Comparison of ENCODE assay signal across 8 mouse cellular contexts in the genomic region with DNA sequence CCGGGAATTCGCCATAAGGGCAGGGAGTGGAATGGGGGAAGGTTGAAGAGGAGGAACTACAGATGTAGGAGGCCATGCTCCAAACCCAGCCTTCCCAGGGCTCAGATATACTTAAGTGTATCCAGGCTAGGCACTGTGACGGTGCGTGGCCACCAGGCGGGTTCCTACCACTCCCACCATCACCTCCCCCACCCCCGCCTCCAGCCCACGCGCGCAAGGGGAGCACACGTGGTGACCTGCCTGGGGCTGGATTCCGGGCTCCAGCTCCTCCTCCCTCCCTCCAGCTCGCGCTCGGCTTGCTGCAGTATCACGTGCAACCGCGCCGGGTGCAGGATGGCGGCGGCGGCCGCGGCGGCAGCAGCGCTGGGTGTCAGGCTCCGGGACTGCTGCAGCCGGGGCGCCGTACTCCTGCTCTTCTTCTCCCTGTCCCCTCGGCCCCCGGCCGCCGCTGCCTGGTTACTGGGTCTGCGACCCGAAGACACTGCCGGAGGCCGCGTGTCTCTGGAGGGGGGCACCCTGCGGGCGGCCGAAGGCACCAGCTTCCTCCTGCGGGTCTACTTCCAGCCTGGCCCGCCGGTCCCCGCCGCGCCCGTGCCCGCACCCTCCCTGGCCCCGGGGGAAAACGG. TPM values are rescaled to one million over a fixed set of nuclear protein-coding genes. Genes with fewer than 3 reads are reported as not detected.
DNase-seq lines count a peak whose midpoint lies in the region; ATAC-seq and TF ChIP-seq lines count a peak whose summit lies in the region.

Gene Cnnm1, plus strand, starts transcription at position 325 of the 626 bp plus-strand sequence.

- no peaks in the 10 kb centered on the region for H3K36me3 ChIP-seq in limb, embryonic 13.5 days
- H3K36me3 ChIP-seq in neural tube, embryonic 14.5 days (ENCODE audit: control insufficient read depth, insufficient read depth, low read length) = no peaks in the 10 kb centered on the region

- peak within 1 kb of the TSS; percentile 97 for H3K27ac ChIP-seq in cortical plate, adult 2 months (ENCODE audit: insufficient read depth, low read length)
- H3K27ac ChIP-seq in limb, embryonic 13.5 days = no peak within 1 kb of the TSS
- peak within 1 kb of the TSS; percentile 63 for H3K27ac ChIP-seq in neural tube, embryonic 14.5 days (ENCODE audit: low read depth, low read length)

- H3K4me3 ChIP-seq in cortical plate, adult 2 months (ENCODE audit: insufficient read depth, low read length) = peak within 1 kb of the TSS; percentile 89
- H3K4me3 ChIP-seq in limb, embryonic 13.5 days = peak within 1 kb of the TSS; percentile 73
- H3K4me3 ChIP-seq in neural tube, embryonic 14.5 days (ENCODE audit: low read depth, low read length) = peak within 1 kb of the TSS; percentile 57

- H3K9ac ChIP-seq in limb, embryonic 13.5 days = peak within 1 kb of the TSS; percentile 72
- peak within 1 kb of the TSS; percentile 78 for H3K9ac ChIP-seq in neural tube, embryonic 14.5 days (replicated peaks; ENCODE audit: low read depth, low read length)

- TF ChIP-seq POLR2A in cortical plate, adult 2 months (IDR thresholded peaks at IDR 0.05; ENCODE audit: extremely low read depth, insufficient read depth, low read length) = peak; percentile 58; the same call in 1 of the 2 replicates

- peaks cover 57% of the 10 kb centered on the region for H3K27me3 ChIP-seq in limb, embryonic 13.5 days
- peaks cover 4% of the 10 kb centered on the region for H3K27me3 ChIP-seq in neural tube, embryonic 14.5 days (ENCODE audit: control insufficient read depth, insufficient read depth, low read length)

- H3K4me2 ChIP-seq in limb, embryonic 13.5 days (replicated peaks) = peak within 1 kb of the TSS; percentile 100
- peak within 1 kb of the TSS; percentile 92 for H3K4me2 ChIP-seq in neural tube, embryonic 14.5 days (ENCODE audit: low read depth, low read length)

- DNase-seq in layer of hippocampus, adult 11-12 months (ENCODE audit: low spot score) = peak; percentile 66
- DNase-seq in layer of hippocampus, adult 9-10 months (ENCODE audit: low spot score) = no peak
- DNase-seq in gastrocnemius, postnatal 4 days (ENCODE audit: low spot score in 2 of 2) = peak; percentile 18 to 30
- DNase-seq in kidney, adult 9 months = peak; percentile 70
- peak; percentile 86 for DNase-seq in thymus, postnatal 14 days

- TF ChIP-seq CTCF in cortical plate, adult 2 months (IDR thresholded peaks at IDR 0.05; ENCODE audit: extremely low read depth, insufficient read depth, low read length) = no peak

- ATAC-seq in limb, embryonic 13.5 days (ENCODE audit: low FRiP score, low read depth) = peak; percentile 72
- peak; percentile 90 for ATAC-seq in neural tube, embryonic 14.5 days (ENCODE audit: low read depth)

- 0% methylated on average over 38 of the region's 51 CpGs for WGBS in limb, embryonic 13.5 days
- WGBS in neural tube, embryonic 14.5 days = 0% methylated on average over 28 of the region's 51 CpGs

- peaks cover 6% of the 10 kb centered on the region; the same call in 1 of the 2 replicates for H3K9me3 ChIP-seq in limb, embryonic 13.5 days
- no peaks in the 10 kb centered on the region for H3K9me3 ChIP-seq in neural tube, embryonic 14.5 days (ENCODE audit: control insufficient read depth, low read length)

- H3K4me1 ChIP-seq in cortical plate, adult 2 months (ENCODE audit: control insufficient read depth, insufficient read depth, low read length) = peaks cover 2% of the 10 kb centered on the region
- peaks cover 15% of the 10 kb centered on the region for H3K4me1 ChIP-seq in limb, embryonic 13.5 days
- 0 out of 2 replicates have a peak, but pooled peaks cover 4% of the 10 kb centered on the region for H3K4me1 ChIP-seq in neural tube, embryonic 14.5 days (ENCODE audit: control insufficient read depth, insufficient read depth, low read length)

RNA-seq across cellular contexts. Expression of gene Cnnm1, which starts in this region (rescaled TPM):
- polyA plus RNA-seq in cortical plate, adult 2 months (2012; rRNA removed) = 52.6 and 59.8 TPM in 2 replicates
- total RNA-seq in gastrocnemius, postnatal 4 days (2021) = under 1 TPM; 0.42 to 0.47 TPM
- polyA plus RNA-seq in limb, embryonic 13.5 days (2015; fragmentation: Nextera tagmentation; extraction: Ambion mirVana) = 1.0 and 1.1 TPM in 2 replicates
- polyA plus RNA-seq in neural tube, embryonic 14.5 days (2014; fragmentation: Nextera tagmentation; extraction: Ambion mirVana) = 4.9 and 7.4 TPM in 2 replicates

Comparison
In these comparisons a context has a peak if more than half of its experiments do, and no peak if none do; other contexts are left out.
1. Peak in DNase-seq in gastrocnemius, postnatal 4 days; RNA of the gene not detected or under 1 TPM.